In the genomic region with DNA sequence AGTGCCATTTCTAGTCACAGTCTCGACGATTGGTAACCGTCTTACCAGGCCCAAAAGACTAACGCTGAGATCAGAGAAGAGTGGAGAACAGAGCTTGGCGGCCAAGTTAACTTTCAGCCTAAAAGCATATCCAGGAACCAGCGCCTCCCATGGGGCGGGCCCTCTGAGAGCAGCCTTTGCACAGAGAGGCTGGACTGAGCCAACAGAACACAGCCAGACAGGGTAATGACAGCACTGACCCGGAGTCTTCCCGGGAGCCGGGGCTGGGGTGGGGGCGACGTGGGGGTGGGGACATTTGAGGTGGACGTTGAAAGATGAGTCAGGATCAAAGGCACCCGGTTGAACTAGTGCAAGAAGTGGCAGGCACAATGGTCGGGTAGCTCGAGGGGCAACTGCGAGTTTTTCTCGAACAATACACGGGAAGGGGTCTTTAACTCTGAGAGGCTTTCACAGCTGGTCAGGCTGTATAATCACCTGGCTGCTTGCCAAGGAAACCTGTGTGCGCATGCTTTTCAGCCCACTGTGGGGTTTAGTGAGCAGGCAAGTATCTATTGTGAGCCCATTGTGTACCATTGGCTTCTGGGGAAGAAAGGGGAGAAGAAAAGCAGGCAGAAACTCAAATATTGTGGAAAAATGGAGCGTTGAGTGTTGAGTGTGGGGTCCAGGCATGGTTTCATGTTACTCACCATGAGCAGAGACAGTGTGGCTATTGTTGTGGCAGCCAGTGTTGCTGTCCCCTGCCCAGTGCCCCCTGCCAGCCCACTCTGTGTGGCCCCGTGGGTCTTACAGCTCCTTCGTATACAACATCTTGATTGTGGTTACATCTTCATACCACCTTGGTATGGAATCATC, we compare ENCODE assay signal across 8 mouse cellular contexts. TPM values are rescaled to one million over a fixed set of nuclear protein-coding genes. Genes with fewer than 3 reads are reported as not detected.
DNase-seq lines count a peak whose midpoint lies in the region; ATAC-seq lines count a peak whose summit lies in the region.

No protein-coding gene starts in this region.

- peak overlapping the region; percentile 37; the same call in 1 of the 2 replicates for H3K27ac ChIP-seq in heart, embryonic 10.5 days
- no peak overlapping the region for H3K27ac ChIP-seq in midbrain, embryonic 16.5 days (ENCODE audit: low read length)

- H3K4me3 ChIP-seq in heart, embryonic 10.5 days = peak overlapping the region; percentile 15; the same call in 1 of the 2 replicates
- no peak overlapping the region for H3K4me3 ChIP-seq in midbrain, embryonic 16.5 days (ENCODE audit: low read depth, low read length)

- peak; percentile 18 for DNase-seq in ovary, postnatal 36 days (ENCODE audit: low spot score)
- no peak for DNase-seq in ovary, postnatal 10 days (ENCODE audit: low spot score)
- DNase-seq in heart, embryonic 10.5 days (ENCODE audit: low spot score) = no peak
- DNase-seq in kidney, adult 9 months = peak; percentile 38
- DNase-seq in spleen, adult 12 weeks (ENCODE audit: low spot score) = no peak
- DNase-seq in spleen, adult 18-20 months = no peak

- H3K4me2 ChIP-seq in midbrain, embryonic 16.5 days (ENCODE audit: low read length) = peak overlapping the region; percentile 41

- no peaks in the 10 kb centered on the region for H3K36me3 ChIP-seq in heart, embryonic 10.5 days
- no peaks in the 10 kb centered on the region for H3K36me3 ChIP-seq in midbrain, embryonic 16.5 days (ENCODE audit: control insufficient read depth, insufficient read depth, low read length)

- no peaks in the 10 kb centered on the region for H3K27me3 ChIP-seq in heart, embryonic 10.5 days (ENCODE audit: insufficient read depth, poor library complexity, severe bottlenecking)
- H3K27me3 ChIP-seq in midbrain, embryonic 16.5 days (ENCODE audit: control insufficient read depth, insufficient read depth, low read depth, low read length) = no peaks in the 10 kb centered on the region

- 49% methylated on average over 23 of the region's 23 CpGs for WGBS in heart, embryonic 10.5 days
- WGBS in midbrain, embryonic 16.5 days = 12% methylated on average over 23 of the region's 23 CpGs

- ATAC-seq in midbrain, embryonic 16.5 days = peak; percentile 94
- ATAC-seq in frontal cortex, adult (ENCODE audit: low TSS enrichment) = no peak

- peaks cover 10% of the 10 kb centered on the region for H3K4me1 ChIP-seq in heart, embryonic 10.5 days
- H3K4me1 ChIP-seq in midbrain, embryonic 16.5 days (ENCODE audit: control insufficient read depth, insufficient read depth, low read length) = peaks cover 7% of the 10 kb centered on the region; the same call in 1 of the 2 replicates

- H3K9ac ChIP-seq in midbrain, embryonic 16.5 days (ENCODE audit: low read depth, low read length) = no peak overlapping the region

- H3K9me3 ChIP-seq in heart, embryonic 10.5 days = no peaks in the 10 kb centered on the region
- no peaks in the 10 kb centered on the region for H3K9me3 ChIP-seq in midbrain, embryonic 16.5 days (replicated peaks; ENCODE audit: control insufficient read depth, low read length, poor library complexity, severe bottlenecking)

RNA-seq across cellular contexts. Expression of gene Slc2a12, which starts 13.9 kb away (rescaled TPM):
- 1.2 and 2.4 TPM in 2 replicates for polyA plus RNA-seq in heart, embryonic 10.5 days (2016; fragmentation: Nextera tagmentation; extraction: Ambion mirVana)
- polyA plus RNA-seq in midbrain, embryonic 16.5 days (2015; fragmentation: Nextera tagmentation; extraction: Ambion mirVana) = 4.7 and 5.3 TPM in 2 replicates

Comparison
In these comparisons a context has a peak if more than half of its experiments do, and no peak if none do; other contexts are left out.
1. DNase-seq: peak in ovary, postnatal 36 days (single experiment) and kidney, adult 9 months (single experiment); none in ovary, postnatal 10 days (single experiment), heart, embryonic 10.5 days (single experiment), spleen, adult 12 weeks (single experiment) and spleen, adult 18-20 months (0 of 2).